Mouse (Mus musculus): ENCODE results near the gene Atp6v1fnb. TPM values are rescaled to one million over a fixed set of nuclear protein-coding genes. Genes with fewer than 3 reads are reported as not detected.

Gene Atp6v1fnb
- total RNA-seq, 2 experiments from 2014 or later: 0.43 TPM; not detected in 1

DNA sequence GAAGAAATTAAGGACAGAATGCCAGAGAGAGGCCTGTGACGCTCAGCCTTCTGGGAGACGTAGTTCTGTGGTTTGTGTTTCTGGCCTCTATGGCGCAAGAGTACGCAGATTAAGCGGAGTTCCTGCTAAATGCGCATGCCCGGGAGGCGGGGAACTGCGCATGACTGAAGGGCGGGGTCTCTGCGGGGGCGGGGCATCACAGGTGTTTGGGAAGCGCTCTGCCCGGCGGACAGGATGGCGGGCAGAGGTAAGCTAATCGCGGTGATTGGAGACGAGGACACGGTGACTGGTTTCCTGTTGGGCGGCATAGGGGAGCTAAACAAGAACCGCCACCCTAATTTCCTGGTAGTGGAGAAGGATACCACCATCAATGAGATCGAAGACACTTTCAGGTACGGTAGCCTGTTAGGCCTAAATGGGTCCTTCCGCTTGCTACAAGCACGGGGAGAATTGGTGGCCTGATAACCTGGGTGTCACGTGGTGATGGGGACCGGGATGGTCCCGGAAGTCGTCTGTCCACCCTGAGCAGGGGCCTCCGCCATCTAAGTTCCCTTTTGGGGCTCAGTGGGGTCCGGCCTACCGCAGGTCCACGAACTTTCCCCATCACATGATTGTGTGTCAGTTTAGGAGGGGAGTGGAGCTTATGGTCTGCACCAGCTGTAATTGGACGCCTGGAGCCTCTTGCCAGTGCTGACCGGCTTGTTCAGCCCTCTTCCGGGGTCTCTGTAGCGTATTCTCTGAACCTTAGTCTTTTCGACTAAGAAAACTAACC lies 3.5 kb upstream of the Atp6v1fnb start, which contains the start of gene Atp6v1f:
TSS of gene Atp6v1f (plus strand) at position 136 of the 772 bp plus-strand sequence.
- DNase-seq: peak; percentile 92 to 94

DNA sequence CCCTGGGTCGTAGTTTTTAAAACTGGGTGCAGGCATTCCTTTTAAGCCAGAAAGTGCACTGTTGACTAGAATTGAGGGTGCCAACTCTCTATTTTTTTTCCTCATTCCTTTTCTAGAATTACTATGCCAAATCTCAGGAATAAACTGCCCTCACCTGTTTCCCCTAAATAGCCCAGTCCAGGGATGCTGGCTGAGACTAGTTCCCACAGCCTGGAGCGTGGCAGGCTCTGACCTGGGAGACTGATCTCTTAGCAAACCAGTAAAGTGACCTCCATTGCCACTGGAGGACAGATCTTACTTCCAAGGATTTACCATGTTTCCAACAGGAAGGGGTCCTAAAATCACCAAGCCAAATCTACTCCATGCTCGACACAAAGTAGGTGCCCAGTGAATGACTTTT lies 2.4 kb upstream of the Atp6v1fnb start:
- DNase-seq: no peak

DNA sequence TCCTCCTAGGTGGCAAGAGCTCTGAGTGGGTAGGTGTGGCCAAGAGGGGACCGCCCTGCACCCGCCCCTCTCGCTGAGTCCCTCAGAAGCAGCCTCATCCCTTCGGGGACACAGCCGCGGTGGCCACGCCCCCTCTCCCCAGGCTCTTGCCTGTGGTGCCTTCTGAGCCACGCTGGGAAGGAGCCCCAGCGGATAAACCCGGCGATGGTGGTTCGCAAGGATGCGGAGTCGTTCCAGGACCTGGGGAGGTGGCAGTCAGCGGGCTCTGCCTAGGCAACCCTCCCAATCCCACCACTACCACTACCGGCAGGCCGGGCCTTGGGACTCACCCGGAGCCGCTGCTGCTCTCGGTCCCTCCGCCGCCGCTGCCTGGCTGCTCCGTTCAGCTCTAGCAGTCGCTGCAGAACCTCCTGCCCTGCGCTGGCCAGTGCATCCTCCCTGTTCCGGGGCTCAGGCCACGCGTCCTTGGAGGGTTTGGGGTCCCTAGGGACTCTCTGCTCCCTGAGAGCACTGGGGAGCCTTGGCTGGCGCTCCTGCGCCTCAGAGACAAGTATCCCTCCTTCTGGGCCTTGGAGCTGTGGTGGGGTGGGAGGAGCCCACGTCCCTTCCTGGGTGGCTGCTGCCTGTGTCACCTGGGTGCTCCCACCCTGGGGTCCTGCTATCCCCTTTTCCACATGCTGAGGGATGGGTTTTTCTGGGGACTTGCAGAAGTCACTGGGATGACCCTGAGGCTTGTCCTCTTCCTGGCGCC lies 2.9 kb downstream of the Atp6v1fnb start:
- DNase-seq: peak; percentile 94 to 96

DNA sequence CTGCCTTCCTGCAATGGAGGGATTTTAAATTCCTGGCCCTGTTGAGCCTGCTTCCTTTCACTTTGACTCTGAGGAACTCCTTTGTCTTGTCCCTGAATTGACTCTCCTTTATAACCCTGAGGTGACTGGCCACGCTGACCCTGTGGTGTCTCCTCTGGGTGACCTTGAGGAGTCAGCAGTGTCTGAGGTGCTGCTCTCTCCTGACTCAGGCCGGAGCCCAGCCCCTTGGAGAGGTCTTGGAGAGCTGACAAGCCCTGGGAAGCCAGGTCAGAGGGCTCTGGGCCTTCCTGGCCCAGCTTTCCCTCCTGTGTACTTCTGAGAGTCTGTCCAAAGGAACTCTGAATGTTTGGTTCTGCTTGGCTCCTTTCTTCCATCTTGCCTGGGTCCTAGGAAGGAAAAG lies 3.5 kb downstream of the Atp6v1fnb start:
- peak; percentile 19 to 54 for DNase-seq

DNA sequence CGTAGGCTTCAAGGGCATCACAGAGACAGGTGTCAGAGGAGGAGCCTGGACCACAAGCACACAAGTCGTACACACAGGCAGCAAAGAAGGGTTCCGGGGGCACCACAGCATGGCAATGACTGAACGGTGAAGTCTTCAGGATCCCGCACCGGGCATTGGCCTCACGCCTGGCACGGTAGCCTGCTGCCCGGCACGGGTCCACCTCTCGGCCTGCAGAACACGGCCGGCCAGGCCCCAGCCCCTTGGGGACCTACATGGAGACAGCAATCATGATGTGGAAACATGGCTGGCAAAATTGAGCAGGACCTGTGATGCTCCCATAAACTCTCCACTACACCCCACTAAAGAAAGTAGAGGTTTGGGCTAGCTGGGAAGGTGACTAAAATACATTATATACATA lies 11.5 kb downstream of the Atp6v1fnb start:
- peak in 1 of 2 experiments; percentile 24 for DNase-seq

DNA sequence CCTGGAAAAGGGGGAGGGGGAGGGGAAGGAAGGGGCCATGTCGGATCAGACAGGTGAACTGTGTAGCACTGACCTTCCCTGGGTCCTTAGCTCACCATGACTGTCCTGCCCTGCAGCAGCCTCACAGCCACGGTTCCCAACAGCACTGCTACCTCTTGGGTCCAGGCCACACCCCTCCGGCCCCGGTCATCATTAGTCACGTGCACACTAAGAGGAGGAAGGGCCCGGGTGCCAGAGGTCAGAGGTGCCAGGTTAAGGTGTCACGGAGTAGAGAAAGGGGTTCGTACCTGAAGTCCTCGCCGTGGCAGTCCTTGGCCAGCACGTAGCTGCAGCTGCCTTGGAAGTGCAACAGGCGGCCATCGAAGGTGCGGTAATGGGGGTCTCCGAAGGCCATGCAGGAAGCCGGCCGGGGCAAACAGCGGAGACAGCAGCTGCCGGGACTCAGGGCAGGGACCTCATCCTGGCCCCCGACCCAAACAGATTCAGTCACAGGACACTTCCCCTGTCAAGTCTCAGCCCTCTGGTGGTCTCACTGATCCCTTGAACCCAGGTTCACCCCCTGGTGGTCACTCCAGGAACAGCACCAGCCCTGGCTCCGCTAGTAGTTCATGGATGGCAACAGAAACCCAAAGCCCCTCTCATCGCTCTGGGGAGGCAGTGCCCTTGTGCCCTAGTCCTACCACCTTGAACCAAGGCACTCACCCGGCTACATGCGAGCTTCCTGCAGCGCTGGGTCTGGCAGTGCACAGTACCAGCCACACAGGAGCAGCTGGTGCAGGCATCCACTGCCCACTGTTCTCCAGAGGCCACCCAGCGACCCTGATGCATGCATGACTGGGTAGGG lies 13.7 kb downstream of the Atp6v1fnb start:
- DNase-seq: peak; percentile 70 to 83

DNA sequence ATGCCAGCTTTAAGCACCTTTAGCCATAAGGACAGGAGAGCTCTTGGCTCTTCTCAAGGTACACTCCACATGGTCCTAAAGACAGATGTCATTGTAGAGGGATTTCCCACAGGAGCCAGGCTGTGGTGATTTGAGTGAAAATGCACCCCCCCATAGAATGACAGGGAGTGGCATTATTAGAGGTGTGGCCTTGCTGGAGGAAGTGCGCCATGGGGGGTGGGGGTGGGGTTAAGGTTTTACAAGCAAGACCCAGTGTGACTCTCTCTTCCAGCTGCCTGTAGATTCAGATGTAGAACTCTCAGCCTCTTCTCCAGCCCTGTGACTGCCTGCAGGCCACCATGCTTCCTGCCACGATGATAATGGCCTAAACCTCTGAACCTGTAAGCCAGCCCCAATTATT lies 14.7 kb downstream of the Atp6v1fnb start:
- no peak for DNase-seq

DNA sequence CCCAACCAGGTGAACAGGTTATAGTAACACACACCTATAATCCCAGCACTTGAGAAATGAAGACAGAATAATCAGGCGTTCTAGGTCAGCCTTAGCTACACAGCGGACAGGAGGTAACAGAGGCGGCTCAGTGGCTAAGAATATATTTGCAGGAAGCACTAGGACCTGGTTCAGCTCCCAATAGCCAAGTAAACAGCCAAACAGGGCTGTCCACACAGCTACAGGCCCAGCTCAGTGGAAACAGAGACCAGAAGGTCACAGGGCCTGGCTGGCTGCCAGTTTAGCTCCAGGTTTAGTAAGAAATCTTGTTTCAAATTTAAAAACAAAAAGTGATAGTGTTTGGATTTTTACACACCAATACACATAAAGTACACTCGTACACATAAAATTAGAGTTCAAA lies 22.9 kb downstream of the Atp6v1fnb start:
- peak; percentile 60 to 72 for DNase-seq

DNA sequence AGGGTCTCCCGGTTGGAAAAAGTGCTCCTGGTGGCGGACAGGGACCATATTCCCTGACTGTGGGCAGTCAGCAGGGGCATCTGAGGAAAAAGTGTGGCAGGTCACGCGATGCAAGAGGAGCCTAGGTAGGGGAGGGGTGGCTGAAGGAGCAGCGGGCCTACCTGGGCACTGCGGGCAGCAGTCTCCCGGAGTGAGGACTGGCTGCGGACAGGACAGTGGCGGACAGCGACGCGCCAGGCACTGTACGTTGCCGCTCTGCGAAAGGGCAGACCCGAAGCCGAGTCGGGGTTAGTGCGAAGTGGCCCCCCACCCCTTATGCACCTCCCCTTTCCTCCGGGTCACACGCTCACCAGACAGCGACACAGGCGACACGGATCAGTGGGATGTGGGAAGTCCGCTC lies 25.0 kb downstream of the Atp6v1fnb start:
- no peak for DNase-seq

DNA sequence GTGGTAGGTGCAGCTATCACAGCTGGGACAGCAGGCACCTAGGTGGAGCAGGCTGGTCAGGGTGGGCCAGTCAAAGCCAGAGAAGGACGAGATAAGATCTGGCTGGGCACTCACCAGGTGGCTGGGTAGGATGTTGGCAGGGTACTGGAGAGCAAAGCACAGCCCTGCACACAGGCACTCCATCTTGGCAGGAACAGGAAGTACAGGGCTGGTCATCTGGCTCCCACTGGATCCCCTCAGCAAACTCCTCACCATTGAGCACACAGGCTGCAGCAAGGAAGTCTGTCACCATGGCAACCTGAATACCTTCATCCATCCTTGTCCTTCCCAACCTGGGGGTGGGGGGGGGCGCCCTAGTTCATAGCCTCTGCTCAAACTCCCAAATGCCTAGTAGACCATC lies 26.6 kb downstream of the Atp6v1fnb start:
- DNase-seq: no peak

DNA sequence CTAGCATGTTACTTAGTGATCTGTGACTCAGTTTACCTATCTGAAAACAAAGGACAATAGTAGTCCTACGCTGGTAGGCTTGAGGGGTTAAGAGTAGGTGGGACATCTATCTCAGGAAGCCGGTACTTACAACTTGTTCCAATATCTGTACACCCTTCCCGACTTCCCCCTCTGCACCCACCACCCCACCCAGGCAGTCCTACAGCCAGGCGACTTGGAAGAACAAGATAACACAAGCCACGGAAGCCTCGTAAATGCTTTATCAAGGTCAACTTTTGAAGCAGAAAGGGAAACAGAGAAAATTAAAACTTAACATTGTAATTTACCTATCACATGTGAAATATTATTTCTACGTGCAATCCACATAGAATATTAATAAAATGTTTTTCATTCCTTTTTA lies 28.9 kb downstream of the Atp6v1fnb start:
- no peak for DNase-seq

DNA sequence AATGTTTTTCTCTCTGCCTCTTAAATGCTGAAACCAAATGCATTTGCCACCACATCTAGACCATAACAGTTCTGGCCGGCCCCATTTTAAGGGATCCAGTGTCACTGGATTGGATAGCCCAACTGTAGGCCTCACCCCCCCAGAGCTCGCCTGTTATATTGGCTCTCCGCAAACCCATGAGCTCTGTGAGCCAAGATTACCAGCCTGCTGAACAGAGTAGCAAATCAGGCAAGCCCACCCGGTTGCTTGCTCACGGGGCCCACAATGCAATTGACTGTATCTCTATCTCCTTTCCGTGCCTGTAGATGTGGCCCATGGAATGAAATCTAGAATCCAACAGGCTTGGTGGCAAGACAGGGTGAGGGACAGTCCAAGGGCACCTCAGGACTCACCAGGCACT lies 29.6 kb downstream of the Atp6v1fnb start:
- DNase-seq: no peak

DNA sequence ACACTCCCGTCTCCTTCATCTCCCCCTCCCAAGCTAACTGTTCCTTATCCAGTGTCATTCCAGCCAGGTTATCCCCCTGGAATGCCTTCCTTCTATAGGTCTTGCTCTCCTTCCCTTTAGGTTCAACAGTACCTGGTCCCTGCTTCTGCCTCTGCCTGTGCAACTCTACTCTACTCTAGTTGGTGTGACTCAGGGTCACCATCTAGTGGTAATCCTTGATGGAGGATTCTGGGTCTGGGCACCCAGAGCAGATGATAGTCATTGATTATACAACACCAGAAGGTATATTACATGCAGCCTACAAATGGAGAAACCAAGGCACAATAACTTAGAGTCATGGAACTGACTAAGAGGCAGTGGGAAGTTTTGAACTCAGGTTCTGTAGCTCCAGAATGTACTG lies 30.4 kb downstream of the Atp6v1fnb start:
- no peak for DNase-seq

DNA sequence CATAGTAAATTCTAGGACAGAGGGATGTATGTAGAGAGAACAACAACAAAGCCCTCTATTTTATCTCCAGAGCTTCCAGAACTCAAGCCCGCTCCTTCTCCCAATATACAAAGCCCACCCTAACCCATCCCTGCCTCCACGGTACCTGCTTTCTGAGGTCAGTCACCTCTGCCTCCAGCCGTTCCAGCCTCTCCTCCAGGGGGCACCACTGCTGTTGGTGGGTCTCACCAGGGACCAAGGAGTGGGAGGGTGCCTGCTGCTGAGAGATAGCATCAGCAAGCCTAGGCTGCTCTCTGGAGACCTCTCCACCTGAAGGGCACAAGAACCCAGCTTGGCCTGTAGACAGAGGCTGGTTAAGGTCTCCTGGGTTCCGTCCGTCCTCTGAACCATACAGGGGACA lies 34.3 kb downstream of the Atp6v1fnb start:
- DNase-seq: no peak

DNA sequence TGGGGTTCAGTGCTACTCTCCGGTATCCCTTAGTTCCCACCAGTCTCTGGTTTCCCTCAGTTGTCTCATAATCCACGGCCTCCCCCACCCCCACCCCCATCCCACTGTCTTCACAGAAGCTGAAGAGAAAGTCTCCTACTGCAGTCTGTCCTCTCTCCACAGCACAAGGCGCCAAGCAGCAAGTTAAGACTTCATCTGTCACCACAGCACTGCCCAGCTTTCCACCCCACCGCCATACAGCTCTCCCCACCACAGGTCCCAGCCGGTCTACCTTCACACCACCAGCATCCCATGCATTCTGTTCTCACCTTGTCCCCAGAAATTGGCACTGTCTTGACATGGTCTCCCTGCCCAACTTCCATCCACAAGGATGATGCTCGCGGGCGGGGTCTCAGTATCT lies 35.6 kb downstream of the Atp6v1fnb start:
- DNase-seq: no peak

DNA sequence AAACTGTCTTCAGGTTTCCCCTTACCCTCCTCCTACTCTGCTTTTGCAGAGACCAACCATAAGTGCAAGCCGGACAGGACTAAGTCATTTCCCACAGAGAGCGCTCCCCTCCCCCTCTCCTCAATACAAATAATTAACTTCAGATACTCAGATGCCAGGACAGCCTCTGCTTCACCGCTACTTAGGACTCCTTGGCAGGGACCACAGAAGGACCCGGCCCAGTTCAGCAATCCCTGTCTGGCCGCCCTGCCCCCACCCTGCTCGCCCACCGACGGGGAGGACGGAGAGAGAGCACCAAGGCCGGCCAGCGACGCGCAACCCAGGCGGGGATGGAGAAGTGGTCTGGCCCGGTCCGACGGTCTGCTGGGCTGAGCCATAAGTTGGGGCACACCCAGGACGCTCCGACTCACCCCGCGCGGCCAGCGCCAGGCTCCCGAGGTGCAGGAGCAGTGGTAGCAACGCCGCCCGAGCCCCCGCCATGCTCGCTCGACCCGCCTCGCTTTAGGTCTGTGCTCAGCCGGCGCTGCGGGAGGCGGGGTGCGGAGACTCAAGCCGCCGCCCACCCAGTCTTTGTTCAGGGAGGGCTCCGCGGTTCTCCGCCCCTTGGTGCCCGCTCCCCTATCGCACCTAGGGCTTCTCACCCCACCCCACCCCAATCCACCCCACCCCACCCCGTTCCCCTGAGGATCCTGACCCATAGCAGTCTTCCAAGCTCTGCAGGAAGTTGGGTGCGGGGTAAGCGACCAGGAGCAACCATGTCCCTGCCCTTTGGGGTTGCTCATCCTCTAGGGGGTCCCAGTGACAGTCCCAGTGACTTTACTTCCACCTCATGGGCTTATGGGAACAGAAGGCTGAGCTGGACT lies 36.4 kb downstream of the Atp6v1fnb start, which contains the start of gene Kcp:
TSS of gene Kcp (minus strand) at position 506 of the 863 bp plus-strand sequence.
- DNase-seq: peak; percentile 25 to 30

DNA sequence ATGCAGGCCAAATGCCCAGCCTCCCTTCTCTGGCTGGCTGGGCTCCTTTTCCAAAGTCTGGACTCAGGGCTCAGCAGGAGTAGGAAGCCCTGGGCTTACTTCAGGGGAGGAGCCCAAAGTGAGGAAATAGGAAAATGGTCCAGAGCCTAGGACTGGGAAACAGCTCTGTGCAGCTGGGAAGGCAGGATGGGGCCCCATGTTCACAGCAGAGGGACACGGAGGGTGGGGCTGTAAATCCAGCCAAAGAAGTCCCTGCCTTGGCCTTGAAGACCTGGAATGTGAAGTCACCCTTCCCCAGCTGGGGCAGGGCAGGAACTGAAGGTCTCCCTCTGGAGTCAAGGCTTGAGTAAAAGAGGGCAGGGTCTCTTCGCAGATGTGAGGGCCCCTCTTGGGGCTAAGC lies 37.8 kb downstream of the Atp6v1fnb start:
- DNase-seq: no peak

DNA sequence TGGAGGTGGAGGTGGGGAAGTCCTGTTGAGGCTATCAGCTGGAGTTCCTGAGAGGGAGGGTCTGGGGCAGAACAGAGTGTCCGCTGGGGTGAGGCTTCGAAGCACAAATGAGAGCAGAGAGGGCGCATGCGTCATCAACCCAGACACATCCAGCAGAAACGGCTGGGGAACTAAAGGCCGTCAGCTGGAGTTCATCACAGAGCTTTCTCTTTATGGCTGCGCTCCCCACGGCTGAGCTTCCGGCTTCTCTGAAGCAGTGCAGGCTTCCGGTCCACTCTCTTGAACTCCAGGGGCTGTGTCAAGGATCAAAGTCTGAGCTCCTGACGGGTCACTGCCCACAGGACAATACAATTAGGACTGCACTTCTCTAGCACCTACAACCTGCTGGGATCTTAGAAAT lies 42.0 kb downstream of the Atp6v1fnb start:
- peak; percentile 33 to 45 for DNase-seq

DNA sequence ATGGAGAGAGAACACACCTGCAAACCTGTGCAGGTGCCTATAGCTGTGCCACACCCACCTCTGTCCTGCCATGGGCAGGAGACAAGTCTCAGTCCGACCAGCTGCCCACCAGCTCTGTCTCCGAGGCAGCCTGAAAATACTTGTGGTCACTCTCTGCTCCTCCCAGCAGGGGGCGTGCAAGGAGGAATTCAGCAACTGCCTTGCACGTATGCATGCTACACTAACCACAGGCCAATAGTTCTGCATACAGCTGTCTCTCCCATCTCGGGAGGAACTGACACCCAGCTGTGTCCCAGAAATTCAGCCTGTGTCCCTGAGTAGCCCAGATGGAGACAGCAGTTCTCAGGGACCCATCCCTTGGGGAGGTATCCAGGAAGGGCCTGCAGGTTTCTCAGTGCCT lies 45.9 kb downstream of the Atp6v1fnb start:
- peak; percentile 78 to 84 for DNase-seq

DNA sequence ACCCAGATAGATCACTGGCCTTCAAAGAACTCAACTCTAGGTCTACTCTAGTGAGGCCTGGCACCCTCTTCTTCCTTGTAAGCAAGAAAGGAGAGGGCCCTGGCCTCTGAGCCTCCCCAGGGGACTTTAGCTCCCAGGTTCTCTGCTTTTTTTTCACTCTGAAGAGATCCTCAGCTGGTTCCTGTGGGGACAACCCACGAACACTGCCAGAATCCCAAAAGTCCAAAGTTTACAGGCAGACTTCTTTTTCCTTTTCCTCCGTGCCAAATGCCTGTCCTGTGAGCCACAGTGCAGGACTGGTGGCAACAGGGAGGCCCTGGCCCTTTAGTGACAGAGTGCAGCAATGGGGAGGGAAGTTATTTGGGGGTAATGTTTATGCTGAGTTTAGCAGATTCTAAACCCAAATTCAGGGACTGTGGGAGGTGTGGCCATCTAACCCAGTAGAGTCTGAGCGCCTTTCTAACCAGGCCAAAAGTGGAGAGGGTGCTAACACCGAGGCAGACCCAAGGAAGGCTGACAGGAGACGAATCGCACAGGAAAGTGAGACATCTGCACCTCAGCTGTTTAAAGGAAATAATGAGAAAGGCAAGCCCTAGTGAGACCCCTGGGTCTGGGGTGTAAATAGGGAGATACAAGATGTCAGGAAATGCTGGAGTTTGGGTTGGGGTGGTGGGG lies 51.5 kb downstream of the Atp6v1fnb start:
- DNase-seq: no peak
